Mouse (Mus musculus): ENCODE results near the gene Cd81. TPM values are rescaled to one million over a fixed set of nuclear protein-coding genes. Genes with fewer than 3 reads are reported as not detected.
A peak's percentile ranks its signal among the peaks of the same experiment; 100 is the strongest.

The Cd81 gene
- total RNA-seq, 2 experiments from 2014 or later: 380 to 388 TPM

GRCm38 (mm10) chr7:143011226-143011625 is 41.3 kb upstream of the Cd81 start:
- intact Hi-C loops (cut with DNase I): no loop called here

GRCm38 (mm10) chr7:143012230-143012875 is 40.2 kb upstream of the Cd81 start:
- intact Hi-C loops (cut with DNase I): no loop called here
- DNase-seq (ENCODE audit: extremely low spot score in 1 of 2, low spot score in 2 of 2): no peak
- TF ChIP-seq CTCF (IDR thresholded peaks at IDR 0.05): no peak
- Histone ChIP-seq H3K4me3 (no peak overlapping the region), H3K27ac (no peak overlapping the region)

More at GRCm38 (mm10) chr7:143011226-143011625, 41.3 kb upstream of the Cd81 start:
- no peak for DNase-seq (ENCODE audit: extremely low spot score in 1 of 2, low spot score in 2 of 2)
- no peak for TF ChIP-seq CTCF (IDR thresholded peaks at IDR 0.05)
- Histone ChIP-seq H3K4me3 (no peak overlapping the region), H3K27ac (no peak overlapping the region)

- no peak overlapping the region for H3K4me3 ChIP-seq
- H3K27ac ChIP-seq: peak overlapping the region; percentile 55
- no peak for TF ChIP-seq CTCF (IDR thresholded peaks at IDR 0.05)
- intact Hi-C loops (cut with DNase I): no loop called here
- DNase-seq (ENCODE audit: extremely low spot score in 1 of 2, low spot score in 2 of 2): peak; percentile 50 to 51
These were observed 38.9 kb upstream of the Cd81 start for GRCm38 (mm10) chr7:143013420-143014178.

- intact Hi-C loops (cut with DNase I): no loop called here
- TF ChIP-seq CTCF (IDR thresholded peaks at IDR 0.05): no peak
- Histone ChIP-seq H3K27ac (peak overlapping the region; percentile 63; the same call in 1 of the 2 replicates), H3K4me3 (no peak overlapping the region)
- no peak for DNase-seq (ENCODE audit: extremely low spot score in 1 of 2, low spot score in 2 of 2)
These were observed 37.5 kb upstream of the Cd81 start for GRCm38 (mm10) chr7:143014862-143015659.

- H3K4me3 ChIP-seq: no peak overlapping the region
- TF ChIP-seq CTCF (IDR thresholded peaks at IDR 0.05): no peak
- peak overlapping the region; percentile 70 for H3K27ac ChIP-seq
- intact Hi-C loops (cut with DNase I): loop anchor here (2.0 kb wide), 1 partner anchor 37 kb away; the partner anchor contains the start of gene Cd81
- peak; percentile 47 to 49 for DNase-seq (ENCODE audit: extremely low spot score in 1 of 2, low spot score in 2 of 2)
These were observed 36.6 kb upstream of the Cd81 start for GRCm38 (mm10) chr7:143015755-143016423.

GRCm38 (mm10) chr7:143016424-143017142 is 36.0 kb upstream of the Cd81 start:
- no peak for TF ChIP-seq CTCF (IDR thresholded peaks at IDR 0.05)
- DNase-seq (ENCODE audit: extremely low spot score in 1 of 2, low spot score in 2 of 2): no peak
- Histone ChIP-seq H3K27ac (peak overlapping the region; percentile 70), H3K4me3 (no peak overlapping the region)
- intact Hi-C loops (cut with DNase I): loop anchor here (2.0 kb wide), 1 partner anchor 36 kb away; the partner anchor contains the start of gene Cd81

- no peak for DNase-seq (ENCODE audit: extremely low spot score in 1 of 2, low spot score in 2 of 2)
- H3K27ac ChIP-seq: peak overlapping the region; percentile 32; the same call in 1 of the 2 replicates
- no peak overlapping the region for H3K4me3 ChIP-seq
- intact Hi-C loops (cut with DNase I): loop anchor here (2.0 kb wide), 1 partner anchor 36 kb away; the partner anchor contains the start of gene Cd81
- TF ChIP-seq CTCF (IDR thresholded peaks at IDR 0.05): no peak
These were observed 35.4 kb upstream of the Cd81 start for GRCm38 (mm10) chr7:143017181-143017580.

GRCm38 (mm10) chr7:143020040-143020439 is 32.5 kb upstream of the Cd81 start:
- TF ChIP-seq CTCF (IDR thresholded peaks at IDR 0.05): no peak
- H3K4me3 ChIP-seq: no peak overlapping the region
- intact Hi-C loops (cut with DNase I): no loop called here
- H3K27ac ChIP-seq: no peak overlapping the region
- DNase-seq (ENCODE audit: extremely low spot score in 1 of 2, low spot score in 2 of 2): no peak

GRCm38 (mm10) chr7:143020764-143021163 is 31.8 kb upstream of the Cd81 start:
- DNase-seq (ENCODE audit: extremely low spot score in 1 of 2, low spot score in 2 of 2): no peak
- H3K27ac ChIP-seq: no peak overlapping the region
- H3K4me3 ChIP-seq: no peak overlapping the region
- intact Hi-C loops (cut with DNase I): no loop called here
- TF ChIP-seq CTCF (IDR thresholded peaks at IDR 0.05): no peak

- TF ChIP-seq CTCF (IDR thresholded peaks at IDR 0.05): no peak
- no peak for DNase-seq (ENCODE audit: extremely low spot score in 1 of 2, low spot score in 2 of 2)
- intact Hi-C loops (cut with DNase I): no loop called here
- Histone ChIP-seq H3K4me3 (no peak overlapping the region), H3K27ac (no peak overlapping the region)
These were observed 31.0 kb upstream of the Cd81 start for GRCm38 (mm10) chr7:143021356-143022164.

Data from left cerebral cortex, adult 2 months (tissue).